Mouse (Mus musculus) naive thymus-derived CD4-positive, alpha-beta T cell, adult 2 months (primary cell): ENCODE results near the gene Ciao1.
"Not testable (repeated sequence)": the region's sequence is repeated elsewhere in the genome, so short reads cannot be mapped to it uniquely, and the experiment has no call there.

Experiments
- DNase-seq: peaks from one replicate; pipeline ENCODE4 v3.0.0-alpha.2; 2011; ENCODE audit warnings: low read depth

The Ciao1 gene

GRCm38 (mm10) chr2:127247592-127248333 lies at the start of gene Ciao1, which contains the start of gene Tmem127:
TSS of gene Ciao1 (minus strand) at chr2:127247816.
TSS of gene Tmem127 (plus strand) at chr2:127247908.
- peak; percentile 98 for DNase-seq

- no peak for DNase-seq
These were observed 49.6 kb upstream of the Ciao1 start for GRCm38 (mm10) chr2:127297001-127297805.

GRCm38 (mm10) chr2:127292250-127292649 lies 44.6 kb upstream of the Ciao1 start:
- DNase-seq: no peak

- no peak for DNase-seq
These were observed 30.5 kb upstream of the Ciao1 start for GRCm38 (mm10) chr2:127278162-127278561.

DNA sequence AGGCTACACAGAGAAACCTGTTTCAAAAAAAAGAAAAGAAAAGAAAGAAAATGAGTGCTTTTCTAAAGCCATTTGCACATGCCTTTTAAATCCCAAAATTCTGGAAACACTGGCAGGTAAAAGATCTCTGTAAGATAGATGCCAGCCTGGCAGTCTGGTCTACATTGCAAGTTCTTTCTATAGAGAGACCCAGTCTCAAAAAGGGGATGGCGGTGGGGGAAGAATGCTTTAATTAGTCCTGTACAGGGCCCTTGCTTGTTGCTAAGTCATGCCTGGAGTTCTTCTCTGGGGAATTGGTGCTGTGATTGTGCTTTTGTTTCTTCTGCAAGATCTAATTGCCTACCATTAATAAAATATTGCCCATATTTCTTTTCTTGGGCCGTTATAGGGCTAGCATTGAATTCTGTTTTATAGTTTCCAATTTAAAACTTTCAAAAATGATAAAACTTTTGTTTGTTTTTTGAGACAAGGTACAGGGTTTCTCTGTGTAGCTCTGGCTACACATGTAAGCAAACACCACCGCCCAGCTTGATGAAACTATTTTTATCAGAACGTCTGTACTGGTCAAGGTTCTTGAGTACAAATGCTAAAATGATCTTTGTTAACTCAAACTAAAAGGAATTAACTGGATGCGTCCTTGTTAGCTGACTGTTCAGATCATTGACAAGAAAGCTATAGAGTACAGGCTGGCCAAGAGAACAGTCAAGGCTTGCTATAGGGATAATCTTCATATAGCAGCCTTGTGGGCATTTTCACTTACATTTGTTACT lies 28.1 kb upstream of the Ciao1 start:
- DNase-seq: no peak

DNA sequence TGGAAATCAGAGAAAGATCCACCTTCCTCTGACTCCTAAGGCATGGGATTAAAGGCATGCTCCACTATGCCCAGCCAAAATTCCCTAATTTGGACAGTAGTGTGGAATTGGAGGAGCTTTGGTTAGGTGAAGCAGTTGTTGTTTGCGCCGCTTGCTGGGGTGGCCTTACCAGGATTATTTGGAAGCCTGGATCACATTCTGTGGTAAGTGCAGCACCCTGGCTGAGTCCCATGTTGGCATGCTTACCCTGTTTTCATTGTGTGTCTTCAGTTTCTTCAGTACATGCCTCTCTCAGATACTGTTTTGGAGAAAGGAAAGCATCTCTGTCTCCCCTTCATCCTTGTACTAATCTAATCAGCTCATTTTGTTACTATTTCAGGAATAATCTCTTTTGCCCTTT lies 27.0 kb upstream of the Ciao1 start:
- no peak for DNase-seq

GRCm38 (mm10) chr2:127272806-127273205 lies 25.2 kb upstream of the Ciao1 start:
- DNase-seq: no peak

GRCm38 (mm10) chr2:127272049-127272448 lies 24.4 kb upstream of the Ciao1 start:
- DNase-seq: not testable (repeated sequence)

DNA sequence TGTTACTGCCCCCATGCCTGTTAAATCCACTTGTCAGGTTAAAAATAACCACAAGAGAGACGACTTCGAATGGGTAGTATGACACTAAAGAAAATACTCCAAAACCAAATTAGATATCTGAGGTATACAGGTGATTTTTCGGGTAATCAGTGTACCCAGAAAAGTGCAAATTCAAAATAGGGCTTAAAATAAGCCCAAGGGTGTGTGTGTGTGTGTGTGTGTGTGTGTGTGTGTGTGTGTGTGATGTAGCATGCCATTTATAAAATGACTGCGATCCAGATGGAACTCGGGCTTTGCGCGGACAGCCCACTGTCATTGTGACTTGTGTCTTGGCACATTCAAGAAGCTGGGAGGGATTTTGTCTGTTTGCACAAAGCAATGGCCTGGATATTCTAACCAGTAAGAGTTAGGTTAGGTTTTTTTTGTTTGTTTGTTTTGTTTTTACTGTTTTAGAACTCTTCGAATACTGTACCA lies 23.5 kb upstream of the Ciao1 start:
- no peak for DNase-seq

DNA sequence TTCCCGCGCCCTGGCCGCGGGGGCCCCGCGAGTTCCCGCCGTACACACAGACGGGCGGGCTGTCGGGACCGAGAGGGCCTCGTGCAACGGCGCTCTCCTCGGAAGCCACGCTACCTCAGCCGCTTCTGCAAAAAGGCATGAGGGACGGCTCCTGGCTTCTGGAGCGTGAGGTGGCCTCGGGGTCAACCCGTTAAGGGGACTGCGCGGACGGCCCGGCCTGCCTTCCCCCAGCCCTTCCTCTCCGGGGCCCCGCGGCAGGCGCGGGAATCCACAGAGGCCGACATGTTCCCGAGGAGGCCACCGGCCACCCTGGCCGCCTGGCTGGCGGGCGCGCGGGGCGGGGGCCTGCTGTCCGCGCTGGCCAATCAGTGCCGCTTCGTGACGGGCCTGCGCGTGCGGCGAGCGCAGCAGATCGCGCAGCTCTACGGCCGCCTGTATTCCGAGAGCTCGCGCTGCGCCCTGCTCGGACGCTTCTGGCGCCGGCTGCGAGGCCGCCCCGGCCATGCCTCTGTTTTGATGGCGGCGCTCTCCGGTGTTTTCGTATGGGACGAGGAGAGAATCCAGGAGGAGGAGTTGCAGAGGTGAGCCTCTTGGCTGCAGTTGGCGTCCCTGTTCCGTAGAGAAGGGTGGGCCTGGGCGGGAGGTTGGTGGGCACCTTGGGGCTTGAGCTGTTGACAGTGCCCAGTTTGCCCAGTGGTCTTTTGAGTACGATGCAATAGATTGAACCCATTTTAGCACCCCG lies 22.9 kb upstream of the Ciao1 start:
- no peak for DNase-seq

GRCm38 (mm10) chr2:127269491-127270299 lies 22.1 kb upstream of the Ciao1 start, which contains the start of gene Stard7:
TSS of gene Stard7 (plus strand) at chr2:127270218.
- DNase-seq: peak; percentile 97

DNA sequence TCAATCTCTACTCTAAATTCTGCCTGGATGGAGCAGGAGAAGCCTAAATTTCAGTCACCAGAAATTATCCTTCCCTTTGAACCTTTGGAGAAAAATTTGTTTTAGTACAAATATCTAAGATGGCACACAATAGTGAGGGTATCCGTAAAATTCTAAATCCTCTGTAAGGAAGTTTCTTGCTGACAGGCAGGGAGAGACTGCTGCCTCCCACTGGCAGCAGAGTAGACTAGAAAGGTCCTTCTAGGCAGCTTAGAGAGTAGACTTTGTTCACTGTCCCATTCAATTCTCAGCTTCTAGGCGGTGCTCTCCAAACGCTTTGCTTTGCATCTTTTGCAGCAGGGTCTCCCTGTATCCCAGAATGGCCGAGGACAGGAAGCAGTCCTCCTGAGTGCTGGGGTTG lies 20.2 kb upstream of the Ciao1 start:
- no peak for DNase-seq

GRCm38 (mm10) chr2:127262480-127262879 lies 14.9 kb upstream of the Ciao1 start:
- no peak for DNase-seq

GRCm38 (mm10) chr2:127259340-127259739 lies 11.7 kb upstream of the Ciao1 start:
- DNase-seq: no peak

DNA sequence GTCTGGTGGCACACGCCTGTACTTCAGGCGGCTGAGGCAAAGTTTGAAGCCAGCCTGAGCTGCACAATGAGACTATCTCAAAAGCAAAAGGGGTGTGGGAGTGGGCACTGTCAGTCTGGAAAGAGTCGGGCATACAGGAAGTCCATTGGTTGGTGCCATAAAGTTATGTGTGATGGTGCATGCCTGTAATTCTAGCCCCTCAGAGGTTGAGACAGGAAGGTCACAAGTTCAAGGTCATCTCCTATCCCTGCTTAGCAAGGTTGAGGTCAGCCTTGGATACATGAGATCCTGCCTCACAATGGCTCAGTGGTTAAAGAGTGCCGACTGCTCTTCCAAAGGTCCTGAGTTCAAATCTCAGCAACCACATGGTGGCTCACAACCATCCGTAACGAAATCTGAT lies 7.7 kb upstream of the Ciao1 start:
- no peak for DNase-seq

- DNase-seq: no peak
These were observed 7.1 kb upstream of the Ciao1 start for GRCm38 (mm10) chr2:127254604-127255134.

DNA sequence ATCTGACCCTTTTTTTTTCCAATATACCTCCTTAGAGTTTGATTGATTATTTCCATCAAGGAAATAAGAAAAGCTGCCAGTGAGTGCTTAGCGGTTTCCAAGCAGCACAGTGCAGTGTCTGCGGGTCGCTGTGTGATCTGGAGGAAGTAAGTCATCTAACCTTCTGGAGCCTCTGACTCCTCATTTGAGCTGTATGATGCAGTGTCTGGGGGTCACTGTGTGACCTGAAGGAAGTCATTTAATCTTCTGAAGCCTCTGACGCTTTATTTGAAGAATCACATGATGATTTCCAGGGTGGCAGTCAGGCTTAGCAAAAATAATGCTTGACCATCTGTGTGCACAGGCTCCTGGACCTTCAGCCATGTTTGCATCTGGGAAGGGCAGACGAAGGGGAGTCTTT lies 5.2 kb upstream of the Ciao1 start:
- no peak for DNase-seq

DNA sequence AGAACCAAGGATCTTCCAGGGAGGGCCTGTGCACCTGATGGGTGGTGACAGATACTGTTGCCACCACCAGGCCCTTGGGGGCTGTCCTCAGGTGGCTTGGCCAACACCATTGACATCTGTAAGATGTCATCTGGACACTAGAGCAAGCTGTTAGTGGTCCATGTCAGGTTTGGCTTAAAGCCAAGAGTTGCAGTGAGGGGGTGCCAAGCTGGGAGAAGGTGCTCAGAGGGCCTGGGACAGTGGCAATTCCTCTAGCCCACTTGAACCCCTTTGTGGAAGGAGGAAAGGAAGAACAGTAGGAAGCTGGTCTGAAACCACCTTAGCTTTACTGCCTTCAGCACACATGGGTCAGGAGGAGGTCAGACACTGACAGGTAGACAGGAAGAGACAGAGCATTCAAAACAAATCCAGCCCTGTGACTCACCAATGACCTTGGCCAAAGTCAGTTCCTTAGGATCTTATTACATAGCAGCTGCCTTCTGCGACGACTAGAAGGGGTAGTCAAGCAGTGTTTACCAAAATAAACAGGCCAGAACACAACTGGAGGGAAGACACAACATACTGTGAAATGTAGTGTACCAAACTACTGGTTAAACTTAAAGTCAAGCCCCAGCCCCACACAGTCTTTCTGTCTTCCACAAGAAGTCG lies 4.4 kb upstream of the Ciao1 start:
- no peak for DNase-seq

DNA sequence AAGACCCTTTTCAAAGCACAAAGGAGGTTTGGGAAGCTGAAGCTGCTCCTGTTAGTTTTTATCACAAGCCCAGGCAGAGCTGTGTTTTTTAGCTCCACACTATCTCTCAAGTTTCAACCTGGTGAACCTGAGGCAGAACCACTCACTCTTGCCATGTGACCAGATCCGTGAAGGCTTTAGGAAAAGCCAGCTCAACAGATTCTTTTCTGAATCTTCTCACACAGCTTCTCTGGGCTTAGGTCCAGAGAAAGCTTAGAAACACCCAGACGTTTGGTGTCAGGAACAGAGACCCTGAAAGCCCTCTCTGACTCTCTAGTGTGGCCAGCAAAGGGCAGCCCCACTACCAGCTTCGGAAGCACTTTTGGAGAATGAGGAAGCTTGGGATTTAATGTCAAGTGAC lies 3.8 kb upstream of the Ciao1 start:
- no peak for DNase-seq
